Mouse (Mus musculus): ENCODE results near the gene BC107364.
"Not testable (repeated sequence)": the region's sequence is repeated elsewhere in the genome, so short reads cannot be mapped to it uniquely, and the experiment has no call there.

The BC107364 gene

GRCm38 (mm10) chr3:96485361-96485760 is 33.3 kb upstream of the BC107364 start:
- H3K27me3 ChIP-seq (ENCODE audit: insufficient read depth, low read length), result no peaks in the 10 kb centered on the region
- no peaks in the 10 kb centered on the region for H3K36me3 ChIP-seq (ENCODE audit: insufficient read depth, low read length)
- peaks cover 27% of the 10 kb centered on the region for H3K4me1 ChIP-seq (replicated peaks; ENCODE audit: low read depth, low read length)
- H3K9me3 ChIP-seq (ENCODE audit: low read length), result no peaks in the 10 kb centered on the region
- no peak overlapping the region for H3K4me3 ChIP-seq (replicated peaks; ENCODE audit: low read length)
- TF ChIP-seq CTCF (conservative IDR thresholded peaks at IDR 0.05; ENCODE audit: low read length), result no peak
- no peak for TF ChIP-seq POU5F1 (IDR thresholded peaks at IDR 0.05; ENCODE audit: borderline replicate concordance, low read length)
- no peak for TF ChIP-seq NANOG (IDR thresholded peaks at IDR 0.05; ENCODE audit: borderline replicate concordance, low read length)

- no peaks in the 10 kb centered on the region for H3K27me3 ChIP-seq (ENCODE audit: insufficient read depth, low read length)
- TF ChIP-seq POU5F1 (IDR thresholded peaks at IDR 0.05; ENCODE audit: borderline replicate concordance, low read length) (no peak), NANOG (IDR thresholded peaks at IDR 0.05; ENCODE audit: borderline replicate concordance, low read length) (no peak), CTCF (conservative IDR thresholded peaks at IDR 0.05; ENCODE audit: low read length) (no peak)
Measured at GRCm38 (mm10) chr3:96484921-96485320, 32.8 kb upstream of the BC107364 start.

GRCm38 (mm10) chr3:96483946-96484345 is 31.8 kb upstream of the BC107364 start:
- H3K4me3 ChIP-seq (replicated peaks; ENCODE audit: low read length), result no peak overlapping the region
- no peaks in the 10 kb centered on the region for H3K9me3 ChIP-seq (ENCODE audit: low read length)
- no peaks in the 10 kb centered on the region for H3K27me3 ChIP-seq (ENCODE audit: insufficient read depth, low read length)
- peaks cover 27% of the 10 kb centered on the region for H3K4me1 ChIP-seq (replicated peaks; ENCODE audit: low read depth, low read length)
- TF ChIP-seq CTCF (conservative IDR thresholded peaks at IDR 0.05; ENCODE audit: low read length) (no peak), POU5F1 (IDR thresholded peaks at IDR 0.05; ENCODE audit: borderline replicate concordance, low read length) (no peak), NANOG (IDR thresholded peaks at IDR 0.05; ENCODE audit: borderline replicate concordance, low read length) (no peak)
- no peaks in the 10 kb centered on the region for H3K36me3 ChIP-seq (ENCODE audit: insufficient read depth, low read length)

More at GRCm38 (mm10) chr3:96484921-96485320, 32.8 kb upstream of the BC107364 start:
- Histone ChIP-seq H3K4me3 (replicated peaks; ENCODE audit: low read length) (no peak overlapping the region), H3K36me3 (ENCODE audit: insufficient read depth, low read length) (no peaks in the 10 kb centered on the region), H3K9me3 (ENCODE audit: low read length) (no peaks in the 10 kb centered on the region), H3K4me1 (replicated peaks; ENCODE audit: low read depth, low read length) (peaks cover 27% of the 10 kb centered on the region)

- H3K27me3 ChIP-seq (ENCODE audit: insufficient read depth, low read length); H3K4me3 ChIP-seq (replicated peaks; ENCODE audit: low read length); H3K36me3 ChIP-seq (ENCODE audit: insufficient read depth, low read length); H3K9me3 ChIP-seq (ENCODE audit: low read length): not testable (repeated sequence)
- peak; percentile 44 for TF ChIP-seq CTCF (conservative IDR thresholded peaks at IDR 0.05; ENCODE audit: low read length)
- H3K4me1 ChIP-seq (replicated peaks; ENCODE audit: low read depth, low read length), result peaks cover 27% of the 10 kb centered on the region
Measured at GRCm38 (mm10) chr3:96483044-96483443, 30.9 kb upstream of the BC107364 start.

GRCm38 (mm10) chr3:96482451-96482850 is 30.3 kb upstream of the BC107364 start:
- no peaks in the 10 kb centered on the region for H3K9me3 ChIP-seq (ENCODE audit: low read length)
- no peak for TF ChIP-seq CTCF (conservative IDR thresholded peaks at IDR 0.05; ENCODE audit: low read length)
- no peak for TF ChIP-seq NANOG (IDR thresholded peaks at IDR 0.05; ENCODE audit: borderline replicate concordance, low read length)
- no peak for TF ChIP-seq POU5F1 (IDR thresholded peaks at IDR 0.05; ENCODE audit: borderline replicate concordance, low read length)
- no peaks in the 10 kb centered on the region for H3K27me3 ChIP-seq (ENCODE audit: insufficient read depth, low read length)
- H3K4me1 ChIP-seq (replicated peaks; ENCODE audit: low read depth, low read length), result peaks cover 30% of the 10 kb centered on the region
- H3K4me3 ChIP-seq (replicated peaks; ENCODE audit: low read length), result no peak overlapping the region
- H3K36me3 ChIP-seq (ENCODE audit: insufficient read depth, low read length), result no peaks in the 10 kb centered on the region

GRCm38 (mm10) chr3:96481856-96482255 is 29.8 kb upstream of the BC107364 start:
- H3K36me3 ChIP-seq (ENCODE audit: insufficient read depth, low read length), result no peaks in the 10 kb centered on the region
- H3K9me3 ChIP-seq (ENCODE audit: low read length), result no peaks in the 10 kb centered on the region
- H3K4me3 ChIP-seq (replicated peaks; ENCODE audit: low read length), result no peak overlapping the region
- no peaks in the 10 kb centered on the region for H3K27me3 ChIP-seq (ENCODE audit: insufficient read depth, low read length)
- H3K4me1 ChIP-seq (replicated peaks; ENCODE audit: low read depth, low read length), result peaks cover 30% of the 10 kb centered on the region
- TF ChIP-seq CTCF (conservative IDR thresholded peaks at IDR 0.05; ENCODE audit: low read length) (no peak), NANOG (IDR thresholded peaks at IDR 0.05; ENCODE audit: borderline replicate concordance, low read length) (no peak), POU5F1 (IDR thresholded peaks at IDR 0.05; ENCODE audit: borderline replicate concordance, low read length) (no peak)

- Histone ChIP-seq H3K4me1 (replicated peaks; ENCODE audit: low read depth, low read length) (peaks cover 38% of the 10 kb centered on the region), H3K36me3 (ENCODE audit: insufficient read depth, low read length) (no peaks in the 10 kb centered on the region), H3K27me3 (ENCODE audit: insufficient read depth, low read length) (no peaks in the 10 kb centered on the region), H3K4me3 (replicated peaks; ENCODE audit: low read length) (no peak overlapping the region), H3K9me3 (ENCODE audit: low read length) (peaks cover 8% of the 10 kb centered on the region)
- TF ChIP-seq NANOG (IDR thresholded peaks at IDR 0.05; ENCODE audit: borderline replicate concordance, low read length) (no peak), CTCF (conservative IDR thresholded peaks at IDR 0.05; ENCODE audit: low read length) (no peak), POU5F1 (IDR thresholded peaks at IDR 0.05; ENCODE audit: borderline replicate concordance, low read length) (no peak)
Measured at GRCm38 (mm10) chr3:96480684-96481270, 28.7 kb upstream of the BC107364 start.

- Histone ChIP-seq H3K36me3 (ENCODE audit: insufficient read depth, low read length) (no peaks in the 10 kb centered on the region), H3K9me3 (ENCODE audit: low read length) (peaks cover 8% of the 10 kb centered on the region), H3K4me1 (replicated peaks; ENCODE audit: low read depth, low read length) (peaks cover 39% of the 10 kb centered on the region), H3K27me3 (ENCODE audit: insufficient read depth, low read length) (peaks cover 6% of the 10 kb centered on the region), H3K4me3 (replicated peaks; ENCODE audit: low read length) (no peak overlapping the region)
- TF ChIP-seq CTCF (conservative IDR thresholded peaks at IDR 0.05; ENCODE audit: low read length), result no peak
- TF ChIP-seq POU5F1 (IDR thresholded peaks at IDR 0.05; ENCODE audit: borderline replicate concordance, low read length), result no peak
- no peak for TF ChIP-seq NANOG (IDR thresholded peaks at IDR 0.05; ENCODE audit: borderline replicate concordance, low read length)
Measured at GRCm38 (mm10) chr3:96479249-96479648, 27.1 kb upstream of the BC107364 start.

- Histone ChIP-seq H3K36me3 (ENCODE audit: insufficient read depth, low read length) (no peaks in the 10 kb centered on the region), H3K4me1 (replicated peaks; ENCODE audit: low read depth, low read length) (peaks cover 39% of the 10 kb centered on the region), H3K27me3 (ENCODE audit: insufficient read depth, low read length) (peaks cover 10% of the 10 kb centered on the region), H3K4me3 (replicated peaks; ENCODE audit: low read length) (no peak overlapping the region), H3K9me3 (ENCODE audit: low read length) (peaks cover 8% of the 10 kb centered on the region)
- no peak for TF ChIP-seq POU5F1 (IDR thresholded peaks at IDR 0.05; ENCODE audit: borderline replicate concordance, low read length)
- no peak for TF ChIP-seq CTCF (conservative IDR thresholded peaks at IDR 0.05; ENCODE audit: low read length)
- no peak for TF ChIP-seq NANOG (IDR thresholded peaks at IDR 0.05; ENCODE audit: borderline replicate concordance, low read length)
Measured at GRCm38 (mm10) chr3:96477558-96477957, 25.5 kb upstream of the BC107364 start.

All from E14TG2a.4 (cell line).